ENCODE assay signal across 24 mouse cellular contexts in genomic region chr6:116002311-116003104, GRCm38 (mm10). TPM values are rescaled to one million over a fixed set of nuclear protein-coding genes. Genes with fewer than 3 reads are reported as not detected.
DNase-seq lines count a peak whose midpoint lies in the region; ATAC-seq lines count a peak whose summit lies in the region.
"Had no signal": no experiment of that assay in that cellular context is flagged by ENCODE, and none has a peak within 500 bp of the region (broad histone marks: within the 10 kb centered on the region; RNA-seq: fewer than 3 reads in every experiment).

No protein-coding gene starts in this region.

- 0 out of 2 replicates have a peak overlapping the region, but pooled peaks have one; percentile 54 for H3K27ac ChIP-seq in heart, embryonic 11.5 days (ENCODE audit: low read depth, low read length)
- peak overlapping the region; percentile 44 for H3K27ac ChIP-seq in brown adipose tissue, adult 24 weeks (replicated peaks; ENCODE audit: low read depth, low read length)
- peak overlapping the region; percentile 16; the same call in 1 of the 2 replicates for H3K27ac ChIP-seq in embryonic facial prominence, embryonic 13.5 days
- H3K27ac ChIP-seq: embryonic facial prominence, embryonic 15.5 days; hindbrain, embryonic 15.5 days; midbrain, embryonic 13.5 days had no signal

- H3K4me1 ChIP-seq in heart, embryonic 11.5 days (ENCODE audit: control insufficient read depth, insufficient read depth, low read length), result peaks cover 57% of the 10 kb centered on the region
- H3K4me1 ChIP-seq in brown adipose tissue, adult 24 weeks (ENCODE audit: control insufficient read depth, insufficient read depth, insufficient read length, low read length), result peaks cover 56% of the 10 kb centered on the region
- H3K4me1 ChIP-seq in embryonic facial prominence, embryonic 13.5 days, result peaks cover 37% of the 10 kb centered on the region
- H3K4me1 ChIP-seq: hindbrain, embryonic 15.5 days; midbrain, embryonic 13.5 days had no signal

- no peak overlapping the region for H3K4me2 ChIP-seq in heart, embryonic 11.5 days
- no peak overlapping the region for H3K4me2 ChIP-seq in embryonic facial prominence, embryonic 13.5 days
- H3K4me2 ChIP-seq: embryonic facial prominence, embryonic 15.5 days; hindbrain, embryonic 15.5 days; midbrain, embryonic 13.5 days had no signal

- H3K9ac ChIP-seq in heart, embryonic 11.5 days (ENCODE audit: low read depth, low read length), result no peak overlapping the region
- no peak overlapping the region for H3K9ac ChIP-seq in embryonic facial prominence, embryonic 13.5 days
- H3K9ac ChIP-seq: embryonic facial prominence, embryonic 15.5 days; hindbrain, embryonic 15.5 days; liver, embryonic 15.5 days; midbrain, embryonic 13.5 days had no signal

- intact Hi-C loops in heart, postnatal 25 days (cut with DNase I), result no loop called here

- WGBS in heart, embryonic 11.5 days (ENCODE audit: insufficient replicate concordance), result 61% methylated on average over 12 of the region's 12 CpGs
- 69% methylated on average over 12 of the region's 12 CpGs for WGBS in embryonic facial prominence, embryonic 13.5 days

- no peaks in the 10 kb centered on the region for H3K36me3 ChIP-seq in heart, embryonic 11.5 days (ENCODE audit: control insufficient read depth, insufficient read depth, low read length)
- H3K36me3 ChIP-seq in embryonic facial prominence, embryonic 13.5 days, result no peaks in the 10 kb centered on the region
- H3K36me3 ChIP-seq: embryonic facial prominence, embryonic 15.5 days; forebrain, embryonic 10.5 days; hindbrain, embryonic 15.5 days; liver, embryonic 15.5 days; midbrain, embryonic 13.5 days had no signal

- H3K4me3 ChIP-seq in heart, embryonic 11.5 days (ENCODE audit: low read depth, low read length), result no peak overlapping the region
- no peak overlapping the region for H3K4me3 ChIP-seq in brown adipose tissue, adult 24 weeks (ENCODE audit: insufficient read depth, low read depth, low read length)
- H3K4me3 ChIP-seq in embryonic facial prominence, embryonic 13.5 days, result no peak overlapping the region
- H3K4me3 ChIP-seq: embryonic facial prominence, embryonic 15.5 days; forebrain, embryonic 10.5 days; hindbrain, embryonic 15.5 days; liver, embryonic 15.5 days; midbrain, embryonic 13.5 days had no signal

- H3K27me3 ChIP-seq in heart, embryonic 11.5 days (ENCODE audit: control insufficient read depth, insufficient read depth, low read length), result no peaks in the 10 kb centered on the region
- peaks cover 12% of the 10 kb centered on the region for H3K27me3 ChIP-seq in embryonic facial prominence, embryonic 13.5 days
- H3K27me3 ChIP-seq: embryonic facial prominence, embryonic 15.5 days; hindbrain, embryonic 15.5 days had no signal

- no peak for DNase-seq in heart, postnatal 25 days (ENCODE audit: low spot score)
- peak; percentile 16 for DNase-seq in kidney, postnatal 10 days
- no peak for DNase-seq in kidney, adult 9 months
- DNase-seq in urinary bladder, postnatal 10 days (ENCODE audit: low spot score), result no peak
- DNase-seq: cerebellum, adult 9-11 months; layer of hippocampus, postnatal 36 days; lung, postnatal 36 days; retina, postnatal 1 day; right cerebral cortex, postnatal 4 days had no signal

- ATAC-seq in heart, embryonic 11.5 days (replicated peaks; ENCODE audit: insufficient number of reproducible peaks, low FRiP score, low TSS enrichment), result no peak
- ATAC-seq in embryonic facial prominence, embryonic 13.5 days (ENCODE audit: insufficient number of reproducible peaks, insufficient read depth, low FRiP score, low TSS enrichment, low read depth), result no peak
- no peak for ATAC-seq in monocyte, adult 5-6 weeks (replicated peaks; ENCODE audit: insufficient number of reproducible peaks, low FRiP score, low TSS enrichment, poor library complexity, severe bottlenecking)
- ATAC-seq: intestine, postnatal 0 days; midbrain, embryonic 13.5 days had no signal

- H3K9me3 ChIP-seq in heart, embryonic 11.5 days (replicated peaks; ENCODE audit: control insufficient read depth, low read length), result no peaks in the 10 kb centered on the region
- no peaks in the 10 kb centered on the region for H3K9me3 ChIP-seq in embryonic facial prominence, embryonic 13.5 days
- H3K9me3 ChIP-seq: embryonic facial prominence, embryonic 15.5 days; forebrain, embryonic 10.5 days; hindbrain, embryonic 15.5 days; liver, embryonic 15.5 days; midbrain, embryonic 13.5 days had no signal

RNA-seq across cellular contexts. Expression of gene Plxnd1, which starts 7.7 kb away (rescaled TPM):
- 56.1 and 60.0 TPM in 2 replicates for polyA plus RNA-seq in heart, embryonic 11.5 days (2014; fragmentation: Nextera tagmentation; extraction: Ambion mirVana)
- total RNA-seq in heart, postnatal 25 days (2021), result 10 to 100 TPM; 79.7 to 91.8 TPM
- 20.2 and 24.0 TPM in 2 replicates for polyA plus RNA-seq in brown adipose tissue, adult 24 weeks (2012; ENCODE audit: insufficient read depth, insufficient read length, missing spikeins)
- 25.2 and 40.3 TPM in 2 replicates for polyA plus RNA-seq in embryonic facial prominence, embryonic 13.5 days (2015; fragmentation: Nextera tagmentation; extraction: Ambion mirVana)
- total RNA-seq in monocyte, adult 5-6 weeks (2017), result 8.2 to 17.6 TPM (median 17.6 TPM) in 3 replicates

RNA-seq across cellular contexts. Expression of gene H1foo, which starts 57.8 kb away (rescaled TPM):
- not detected in 2 replicates for polyA plus RNA-seq in heart, embryonic 11.5 days (2014; fragmentation: Nextera tagmentation; extraction: Ambion mirVana)
- not detected for total RNA-seq in heart, postnatal 25 days (2021)
- not detected in 2 replicates for polyA plus RNA-seq in brown adipose tissue, adult 24 weeks (2012; ENCODE audit: insufficient read depth, insufficient read length, missing spikeins)
- polyA plus RNA-seq in embryonic facial prominence, embryonic 13.5 days (2015; fragmentation: Nextera tagmentation; extraction: Ambion mirVana), result not detected in 2 replicates
- total RNA-seq in monocyte, adult 5-6 weeks (2017), result not detected in 3 replicates
- total RNA-seq: adrenal gland, postnatal 4 days; ES-E14; granulocyte monocyte progenitor cell, adult 5-6 weeks; layer of hippocampus, postnatal 36 days; left cerebral cortex, postnatal 36 days; neutrophil, adult 5-6 weeks had no signal
- polyA plus RNA-seq: embryonic facial prominence, embryonic 15.5 days; forebrain, embryonic 10.5 days; hindbrain, embryonic 15.5 days; intestine, postnatal 0 days; liver, embryonic 15.5 days; midbrain, embryonic 13.5 days had no signal
